ENCODE assay signal across 8 mouse cellular contexts in genomic region chr7:73537634-73538423, GRCm38 (mm10). TPM values are rescaled to one million over a fixed set of nuclear protein-coding genes. Genes with fewer than 3 reads are reported as not detected.
DNase-seq lines count a peak whose midpoint lies in the region; ATAC-seq and TF ChIP-seq lines count a peak whose summit lies in the region.

No protein-coding gene starts in this region.

- peak overlapping the region; percentile 63 for H3K9ac ChIP-seq in forebrain, embryonic 12.5 days
- H3K9ac ChIP-seq in heart, postnatal 0 days (replicated peaks; ENCODE audit: low read depth, low read length), result peak overlapping the region; percentile 78
- H3K9ac ChIP-seq in liver, postnatal 0 days (replicated peaks), result peak overlapping the region; percentile 69
- H3K9ac ChIP-seq in neural tube, embryonic 14.5 days (replicated peaks; ENCODE audit: low read depth, low read length), result peak overlapping the region; percentile 52

- under 1% methylated on average over 46 of the region's 46 CpGs for WGBS in forebrain, embryonic 12.5 days
- WGBS in heart, postnatal 0 days, result under 1% methylated on average over 43 of the region's 46 CpGs
- WGBS in large intestine, adult 2 months, result under 1% methylated on average over 46 of the region's 46 CpGs
- under 1% methylated on average over 46 of the region's 46 CpGs for whole genome bisulfite sequencing in liver, postnatal 0 days (ENCODE audit: insufficient replicate concordance)
- WGBS in neural tube, embryonic 14.5 days, result under 1% methylated on average over 46 of the region's 46 CpGs

- H3K27me3 ChIP-seq in E14TG2a.4 (ENCODE audit: insufficient read depth, low read length), result no peaks in the 10 kb centered on the region
- no peaks in the 10 kb centered on the region for H3K27me3 ChIP-seq in forebrain, embryonic 12.5 days
- H3K27me3 ChIP-seq in heart, postnatal 0 days (ENCODE audit: control insufficient read depth, insufficient read depth, low read length), result no peaks in the 10 kb centered on the region
- H3K27me3 ChIP-seq in liver, postnatal 0 days (ENCODE audit: insufficient read depth, low read length), result no peaks in the 10 kb centered on the region
- no peaks in the 10 kb centered on the region for H3K27me3 ChIP-seq in neural tube, embryonic 14.5 days (ENCODE audit: control insufficient read depth, insufficient read depth, low read length)

- peak overlapping the region; percentile 82 for H3K4me3 ChIP-seq in E14TG2a.4 (replicated peaks; ENCODE audit: low read length)
- H3K4me3 ChIP-seq in forebrain, embryonic 12.5 days (replicated peaks), result peak overlapping the region; percentile 42
- peak overlapping the region; percentile 50 for H3K4me3 ChIP-seq in heart, postnatal 0 days (ENCODE audit: low read depth, low read length)
- peak overlapping the region; percentile 60 for H3K4me3 ChIP-seq in liver, postnatal 0 days (ENCODE audit: low read depth, low read length)
- H3K4me3 ChIP-seq in neural tube, embryonic 14.5 days (ENCODE audit: low read depth, low read length), result peak overlapping the region; percentile 33

- peak overlapping the region; percentile 66 for H3K4me2 ChIP-seq in forebrain, embryonic 12.5 days
- peak overlapping the region; percentile 87 for H3K4me2 ChIP-seq in heart, postnatal 0 days (ENCODE audit: low read depth, low read length)
- peak overlapping the region; percentile 84 for H3K4me2 ChIP-seq in liver, postnatal 0 days (ENCODE audit: low read depth, low read length)
- peak overlapping the region; percentile 84 for H3K4me2 ChIP-seq in neural tube, embryonic 14.5 days (ENCODE audit: low read depth, low read length)

- peak; percentile 91; the same call in 1 of the 2 replicates for TF ChIP-seq EP300 in heart, postnatal 0 days (IDR thresholded peaks at IDR 0.05; ENCODE audit: low read depth)
- TF ChIP-seq EP300 in liver, postnatal 0 days (IDR thresholded peaks at IDR 0.05; ENCODE audit: low read depth), result peak; percentile 81; the same call in 1 of the 2 replicates

- no peak for TF ChIP-seq CTCF in E14TG2a.4 (conservative IDR thresholded peaks at IDR 0.05; ENCODE audit: low read length)
- TF ChIP-seq CTCF in heart, postnatal 0 days (IDR thresholded peaks at IDR 0.05; ENCODE audit: low read depth), result no peak
- peak; percentile 19; the same call in 1 of the 2 replicates for TF ChIP-seq CTCF in liver, postnatal 0 days (IDR thresholded peaks at IDR 0.05; ENCODE audit: low read depth)

- no peaks in the 10 kb centered on the region for H3K9me3 ChIP-seq in E14TG2a.4 (ENCODE audit: low read length)
- no peaks in the 10 kb centered on the region for H3K9me3 ChIP-seq in forebrain, embryonic 12.5 days
- H3K9me3 ChIP-seq in heart, postnatal 0 days (replicated peaks; ENCODE audit: control insufficient read depth, low read length), result no peaks in the 10 kb centered on the region
- H3K9me3 ChIP-seq in liver, postnatal 0 days (ENCODE audit: low read length), result no peaks in the 10 kb centered on the region
- H3K9me3 ChIP-seq in neural tube, embryonic 14.5 days (ENCODE audit: control insufficient read depth, low read length), result no peaks in the 10 kb centered on the region

- DNase-seq in c-Kit-positive CD71-positive TER-119-positive erythroid progenitor cells, embryonic 14.5 days (ENCODE audit: low spot score), result peak; percentile 99
- DNase-seq in heart, postnatal 0 days (ENCODE audit: low spot score), result peak; percentile 99
- peak; percentile 97 for DNase-seq in large intestine, adult 2 months (ENCODE audit: low read depth, low spot score)
- DNase-seq in liver, postnatal 0 days, result peak; percentile 100
- peak; percentile 100 for DNase-seq in testis, postnatal 10 days (ENCODE audit: low spot score)

- peaks cover 17% of the 10 kb centered on the region for H3K36me3 ChIP-seq in E14TG2a.4 (ENCODE audit: insufficient read depth, low read length)
- H3K36me3 ChIP-seq in forebrain, embryonic 12.5 days (replicated peaks), result 0 out of 2 replicates have a peak, but pooled peaks cover 3% of the 10 kb centered on the region
- H3K36me3 ChIP-seq in heart, postnatal 0 days (replicated peaks; ENCODE audit: control insufficient read depth, insufficient read depth, low read length), result 0 out of 2 replicates have a peak, but pooled peaks cover 3% of the 10 kb centered on the region
- H3K36me3 ChIP-seq in liver, postnatal 0 days (replicated peaks; ENCODE audit: insufficient read depth, low read length), result peaks cover 9% of the 10 kb centered on the region
- no peaks in the 10 kb centered on the region for H3K36me3 ChIP-seq in neural tube, embryonic 14.5 days (ENCODE audit: control insufficient read depth, insufficient read depth, low read length)

- peaks cover 38% of the 10 kb centered on the region for H3K4me1 ChIP-seq in E14TG2a.4 (replicated peaks; ENCODE audit: low read depth, low read length)
- peaks cover 38% of the 10 kb centered on the region for H3K4me1 ChIP-seq in forebrain, embryonic 12.5 days
- H3K4me1 ChIP-seq in heart, postnatal 0 days (ENCODE audit: control insufficient read depth, insufficient read depth), result peaks cover 38% of the 10 kb centered on the region
- H3K4me1 ChIP-seq in liver, postnatal 0 days (ENCODE audit: insufficient read depth), result peaks cover 26% of the 10 kb centered on the region
- peaks cover 40% of the 10 kb centered on the region for H3K4me1 ChIP-seq in neural tube, embryonic 14.5 days (ENCODE audit: control insufficient read depth, insufficient read depth, low read length)

- ATAC-seq in forebrain, embryonic 12.5 days (ENCODE audit: low FRiP score), result peak; percentile 98
- peak; percentile 96 for ATAC-seq in heart, postnatal 0 days (ENCODE audit: insufficient read depth, low read depth)
- ATAC-seq in liver, postnatal 0 days, result peak; percentile 94
- peak; percentile 98 for ATAC-seq in neural tube, embryonic 14.5 days (ENCODE audit: low read depth)

- H3K27ac ChIP-seq in forebrain, embryonic 12.5 days, result peak overlapping the region; percentile 95
- peak overlapping the region; percentile 99 for H3K27ac ChIP-seq in heart, postnatal 0 days (ENCODE audit: low read depth)
- H3K27ac ChIP-seq in liver, postnatal 0 days (ENCODE audit: low read depth), result peak overlapping the region; percentile 97
- H3K27ac ChIP-seq in neural tube, embryonic 14.5 days (ENCODE audit: low read depth, low read length), result peak overlapping the region; percentile 96

RNA-seq across cellular contexts. Expression of gene Chd2, which starts 3.8 kb away (rescaled TPM):
- 69.4 and 78.8 TPM in 2 replicates for polyA plus RNA-seq in forebrain, embryonic 12.5 days (2016; fragmentation: Nextera tagmentation; extraction: Ambion mirVana)
- 43.0 and 65.5 TPM in 2 replicates for total RNA-seq in heart, postnatal 0 days (2014; rRNA removed; ENCODE audit: low replicate concordance)
- polyA plus RNA-seq in heart, postnatal 0 days (2015; fragmentation: Nextera tagmentation; extraction: Ambion mirVana), result 31.1 and 32.2 TPM in 2 replicates
- polyA plus RNA-seq in large intestine, adult 2 months (2012; rRNA removed), result 14.6 and 26.8 TPM in 2 replicates
- 14.1 and 17.2 TPM in 2 replicates for polyA plus RNA-seq in liver, postnatal 0 days (2015; fragmentation: Nextera tagmentation; extraction: Ambion mirVana)
- polyA plus RNA-seq in neural tube, embryonic 14.5 days (2014; fragmentation: Nextera tagmentation; extraction: Ambion mirVana), result 41.8 and 45.5 TPM in 2 replicates

Comparison
In these comparisons a context has a peak if more than half of its experiments do, and no peak if none do; other contexts are left out.
1. Peak in every context shown above with its lines: DNase-seq, ATAC-seq, H3K4me3 ChIP-seq and H3K27ac ChIP-seq.